Mouse (Mus musculus) lung, postnatal 10 days (tissue): ENCODE data around the gene Wnt9a.

Experiments
- DNase-seq: peaks from one replicate; pipeline ENCODE4 v3.0.0; 2021

The Wnt9a gene

DNA sequence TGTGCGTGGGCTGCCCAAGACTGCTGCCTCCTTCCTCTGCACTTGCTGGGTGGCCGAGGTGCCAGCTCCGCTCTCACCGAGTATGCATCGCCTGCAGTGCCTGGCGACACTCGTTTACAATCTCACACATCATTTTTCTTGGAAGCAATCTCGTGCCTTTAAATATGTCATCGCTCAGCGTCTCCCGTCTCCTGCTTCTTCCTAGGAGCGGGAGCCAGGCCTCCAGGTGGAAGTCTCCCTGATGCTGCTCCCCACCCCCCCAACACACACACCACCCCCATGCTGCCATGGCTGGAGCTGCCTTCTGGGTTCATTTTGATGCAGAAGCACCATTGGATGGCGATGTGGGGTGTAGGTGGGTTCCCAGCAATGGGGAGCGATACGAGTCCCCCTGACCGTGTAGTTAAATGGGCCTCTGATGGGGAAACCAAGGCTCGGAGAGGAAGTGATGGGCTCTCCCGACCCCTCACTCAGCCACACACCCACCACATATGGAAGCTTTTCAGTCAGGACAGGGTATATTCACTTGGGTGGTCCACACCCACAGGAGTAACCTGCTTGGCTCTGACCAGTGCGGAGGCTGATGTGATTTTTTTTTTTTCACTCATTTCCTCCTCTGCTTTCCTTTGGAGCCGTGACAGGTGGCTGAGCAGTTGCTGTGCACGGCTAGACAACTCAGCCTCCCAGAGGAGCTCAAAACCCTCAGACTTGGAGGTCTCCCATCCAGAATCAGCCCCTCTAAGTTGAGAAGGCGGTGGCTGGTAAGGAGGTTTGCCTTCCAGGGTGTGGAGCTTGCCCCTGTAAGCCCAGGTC, 1.5 kb upstream of the Wnt9a start:
- DNase-seq, result no peak

DNA sequence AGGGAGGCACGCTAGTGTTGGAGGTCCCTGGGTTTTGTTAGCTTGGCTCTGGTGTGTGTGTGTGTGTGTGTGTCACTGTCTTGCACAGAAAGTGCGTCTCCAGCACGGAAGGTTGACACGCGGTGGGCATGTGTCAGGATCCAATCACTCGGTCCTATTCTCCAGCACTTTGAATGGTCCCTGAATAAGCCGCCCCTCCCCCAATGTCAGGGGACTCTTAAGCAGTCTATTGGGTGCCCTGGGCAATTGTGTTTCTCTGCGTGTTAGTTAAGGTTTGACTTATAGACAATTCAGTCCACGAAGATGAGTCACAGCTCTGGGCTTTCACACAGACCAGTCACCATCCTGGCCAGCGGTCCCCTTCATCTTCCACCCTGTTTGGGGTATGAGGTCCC, 910 bp upstream of the Wnt9a start:
- DNase-seq, result peak; percentile 49

DNA sequence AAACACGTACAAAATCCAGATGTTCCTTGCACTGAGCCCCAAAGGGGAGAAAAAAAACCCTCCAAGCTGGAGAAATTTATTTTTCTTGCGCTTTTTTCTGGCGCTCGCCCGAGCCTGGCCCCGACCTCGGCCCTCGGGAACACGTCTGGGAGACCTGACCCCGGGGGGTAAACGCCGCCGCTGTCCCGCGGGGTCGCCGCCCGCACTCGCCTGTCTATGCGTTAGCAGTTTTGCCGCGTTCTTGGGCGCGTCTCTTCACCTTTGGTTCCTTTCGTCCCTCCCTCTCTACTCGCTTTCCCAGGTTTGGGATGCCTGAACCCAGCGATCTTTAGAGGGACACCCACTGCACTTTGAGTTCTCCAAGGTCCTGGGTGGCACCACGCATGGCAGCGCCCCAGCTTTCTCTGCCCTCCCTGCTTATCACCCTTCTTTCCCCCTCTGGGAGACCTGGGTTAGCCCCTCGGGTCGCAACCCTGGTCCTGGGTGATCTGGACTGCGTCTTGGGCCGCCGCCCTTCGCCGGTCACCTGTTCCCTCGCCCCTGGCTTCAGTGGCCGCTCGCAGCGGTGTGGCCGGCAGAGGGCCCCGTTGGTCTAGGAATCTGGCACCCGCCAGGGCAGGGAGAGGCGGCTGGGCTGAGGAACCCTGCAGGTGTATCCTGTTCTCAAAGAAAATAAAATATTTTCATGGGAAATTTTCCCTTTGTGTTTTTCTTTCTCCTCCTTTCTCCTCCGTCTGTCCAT, 865 bp downstream of the Wnt9a start:
- peak; percentile 91 for DNase-seq

DNA sequence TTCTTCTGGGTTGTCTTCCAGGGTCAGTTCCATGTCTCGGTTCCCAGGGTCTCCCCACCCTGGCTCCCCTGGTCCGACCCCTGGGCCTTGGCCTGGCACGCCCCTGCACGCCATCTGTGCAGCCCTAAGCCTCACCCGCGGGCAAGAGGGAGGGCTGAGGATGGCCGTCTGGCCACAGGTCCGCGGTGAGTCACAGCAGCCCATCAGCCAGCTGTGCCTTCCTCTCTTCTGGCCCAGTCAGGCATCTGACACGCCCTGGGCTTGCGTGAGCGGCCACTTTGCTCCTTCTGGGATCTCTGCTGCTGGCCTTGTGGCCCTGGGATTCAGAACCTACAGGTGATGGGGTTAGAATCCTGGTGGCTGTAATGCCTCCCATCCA, 1.4 kb downstream of the Wnt9a start:
- DNase-seq, result no peak

DNA sequence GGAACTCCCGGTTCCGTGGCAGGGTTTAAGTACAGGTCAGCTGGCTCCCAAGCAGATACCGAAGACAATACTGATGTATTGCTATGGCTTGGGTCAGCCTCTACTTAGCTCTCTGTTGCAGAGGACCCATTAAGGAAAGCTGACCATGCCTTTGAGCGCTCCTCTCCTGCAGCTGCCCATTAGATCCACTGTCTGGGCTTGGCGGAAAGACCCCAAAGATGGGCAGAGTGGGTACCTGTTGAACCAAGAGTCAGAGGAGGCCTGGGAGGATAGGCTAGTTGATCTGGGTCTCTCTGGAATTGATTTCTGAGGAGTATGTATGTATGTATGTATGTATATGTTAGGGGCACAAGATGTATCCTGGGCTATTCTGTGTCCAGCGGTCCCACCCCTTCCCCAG, 1.9 kb downstream of the Wnt9a start:
- DNase-seq, result no peak

DNA sequence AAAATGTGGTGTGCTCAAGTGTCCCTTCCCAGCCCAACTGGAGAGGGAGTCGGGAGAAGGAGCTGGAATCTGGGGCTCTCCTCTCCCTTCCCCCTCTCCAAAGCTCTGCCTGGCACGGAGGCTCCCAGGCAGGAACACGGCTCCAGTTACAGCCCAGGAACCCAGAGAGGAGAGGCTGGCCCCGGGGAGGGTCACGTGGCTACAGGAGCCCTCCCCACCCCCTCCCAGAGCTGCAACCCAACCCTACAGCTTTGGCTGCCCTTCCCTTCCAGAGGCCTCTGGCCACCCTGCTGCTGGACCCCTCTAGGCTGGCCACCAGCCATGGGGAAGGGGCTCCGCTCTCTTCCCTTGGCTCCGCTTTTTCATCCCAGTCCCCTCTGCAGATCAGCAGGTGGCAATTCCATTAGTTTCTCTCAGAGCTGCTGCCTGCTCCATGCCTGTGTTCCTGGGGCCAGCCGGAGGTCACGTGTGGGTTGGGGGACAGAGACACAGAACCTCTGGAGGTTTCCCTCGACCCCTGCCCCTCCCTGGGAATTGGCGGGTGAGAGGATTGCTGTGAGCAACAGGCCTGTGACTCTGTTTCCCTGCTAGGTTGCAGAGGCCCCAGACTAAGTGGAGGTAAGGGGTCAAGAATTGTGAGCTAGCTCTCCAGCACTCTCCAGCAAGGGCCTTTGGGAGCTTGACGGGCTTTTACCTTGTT, 2.5 kb downstream of the Wnt9a start:
- peak; percentile 76 for DNase-seq

DNA sequence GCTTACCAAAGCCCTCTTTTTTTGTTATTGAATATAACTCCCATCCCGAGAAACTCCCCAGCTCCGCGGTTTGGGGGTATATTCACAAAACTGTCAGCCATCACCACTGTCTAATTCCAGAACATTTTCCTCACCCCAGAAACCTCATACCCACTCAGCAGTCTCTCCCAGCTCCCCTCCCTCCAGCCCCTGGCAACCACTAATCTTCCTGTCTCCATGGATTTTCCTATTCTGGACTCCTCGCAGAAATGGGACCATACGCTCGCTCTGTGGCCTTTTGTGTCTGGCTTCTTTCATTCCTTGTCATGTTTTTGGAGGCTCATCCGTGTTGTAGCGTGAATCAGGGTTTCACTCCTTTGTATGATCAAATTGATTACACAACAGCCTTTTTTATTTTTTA, 3.2 kb downstream of the Wnt9a start:
- DNase-seq, result no peak

DNA sequence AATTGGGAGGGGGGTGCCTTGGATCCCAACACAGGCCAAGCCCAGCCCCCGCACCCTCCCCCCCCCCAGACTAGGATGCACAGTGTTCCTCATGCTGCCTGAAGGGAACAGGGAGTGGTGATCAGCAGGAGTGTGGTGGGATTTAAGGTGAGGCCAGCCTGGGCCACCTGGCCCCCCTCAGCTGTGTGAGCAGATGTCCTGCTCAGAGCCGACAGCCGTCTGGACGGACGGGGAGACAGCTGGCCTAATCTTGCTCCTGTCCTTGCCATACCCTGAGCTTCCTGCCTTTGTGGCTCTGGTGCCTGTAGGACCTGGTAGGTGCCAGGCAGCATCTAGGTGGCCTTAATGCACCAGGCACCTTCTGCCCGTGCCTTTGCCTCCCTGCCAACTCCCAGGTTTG, 5.3 kb downstream of the Wnt9a start:
- DNase-seq, result no peak

DNA sequence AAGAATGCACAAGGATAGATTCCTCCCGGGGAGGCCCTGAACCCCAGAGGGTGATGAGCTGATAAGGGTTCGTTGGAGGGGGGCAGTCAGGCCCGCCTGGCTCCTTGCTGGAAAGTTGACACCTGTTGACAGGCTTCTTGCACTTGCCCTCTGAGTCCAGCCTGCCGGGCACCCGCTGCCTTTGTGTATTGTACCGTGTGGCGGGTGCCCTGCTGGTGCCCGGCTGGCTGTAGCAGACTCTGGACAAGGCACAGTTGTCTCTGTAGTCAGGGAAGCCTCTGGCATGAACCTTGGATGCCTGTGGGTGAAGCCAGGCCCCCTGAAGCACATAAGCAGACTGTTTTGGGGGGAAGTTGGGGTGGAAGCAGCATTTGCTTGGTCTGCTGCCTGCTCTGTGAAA, 5.8 kb downstream of the Wnt9a start:
- no peak for DNase-seq

DNA sequence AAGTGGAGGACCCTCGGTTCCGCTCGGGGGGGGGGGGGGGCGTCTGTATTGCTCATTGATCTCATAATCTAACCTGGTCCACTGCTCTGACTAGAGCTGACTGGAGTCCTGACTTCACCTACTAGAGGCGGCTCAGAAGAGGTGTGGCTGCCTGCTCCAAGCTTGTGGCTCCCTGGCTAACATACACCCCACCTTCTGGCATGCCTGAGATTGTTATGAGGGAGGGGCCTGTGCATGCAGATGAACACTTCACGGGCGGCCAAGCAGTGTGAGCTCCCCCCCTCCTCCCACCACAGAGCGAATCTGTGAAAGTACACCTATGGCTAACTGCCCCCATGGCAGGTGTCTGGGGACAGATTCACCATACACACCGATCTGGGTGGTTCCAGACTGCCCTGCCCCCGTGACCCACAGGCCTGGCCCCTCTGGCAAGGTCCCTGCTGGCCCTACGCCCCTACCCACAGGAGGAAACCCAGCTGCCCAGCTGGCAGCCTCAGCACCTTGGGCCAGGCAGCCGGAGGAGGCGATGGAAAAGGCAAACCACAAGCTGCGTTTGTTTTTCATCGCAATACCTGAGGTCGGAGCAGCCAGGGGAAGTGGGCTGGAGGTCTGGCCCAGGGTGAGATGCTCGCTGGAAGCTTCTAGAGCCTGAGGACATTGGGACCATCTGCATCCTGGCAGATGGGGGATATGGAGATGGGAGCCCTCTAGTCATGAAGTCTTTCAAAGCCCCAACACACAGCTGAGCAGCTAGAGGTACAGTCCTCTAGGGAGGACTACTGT, 6.5 kb downstream of the Wnt9a start:
- DNase-seq, result no peak

DNA sequence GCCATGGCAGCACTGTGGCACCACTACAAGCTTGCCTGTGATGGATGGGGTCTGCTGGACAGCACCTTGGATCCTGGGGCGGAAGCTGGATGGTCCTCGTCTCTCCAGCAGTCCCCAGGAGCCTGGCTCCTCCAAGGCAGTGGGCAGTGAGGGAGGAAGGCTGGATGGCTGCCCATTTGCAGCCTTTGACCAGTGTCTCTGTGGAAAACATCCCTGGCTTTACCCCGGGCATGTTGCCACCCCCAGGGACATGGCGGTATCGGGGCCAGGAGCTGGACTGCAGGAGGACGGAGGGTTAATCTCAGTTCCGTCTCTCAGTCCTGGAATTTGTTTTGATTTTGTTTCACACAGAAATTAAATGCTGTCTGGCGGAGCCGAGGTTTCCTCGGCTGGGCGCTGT, 7.2 kb downstream of the Wnt9a start:
- DNase-seq, result peak; percentile 46

DNA sequence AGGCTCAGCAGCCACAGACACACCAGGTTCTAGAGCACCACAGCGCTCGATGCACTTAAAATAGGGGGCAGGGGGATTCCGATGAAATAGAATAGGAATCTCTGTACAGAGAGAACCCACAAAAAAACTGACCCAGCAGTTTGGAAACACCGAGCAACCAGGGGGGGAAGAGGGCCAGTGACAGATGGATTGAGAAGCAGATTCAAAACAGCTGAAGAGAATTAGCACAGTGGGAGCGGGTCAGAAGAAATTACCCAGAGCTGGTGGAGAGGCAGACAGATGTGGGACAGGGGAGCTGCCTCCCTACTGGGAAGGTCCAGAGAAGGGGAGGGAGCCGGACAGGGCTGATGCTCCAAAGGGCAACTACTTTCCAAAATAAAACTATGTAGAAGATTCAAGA, 9.8 kb downstream of the Wnt9a start:
- DNase-seq, result no peak

DNA sequence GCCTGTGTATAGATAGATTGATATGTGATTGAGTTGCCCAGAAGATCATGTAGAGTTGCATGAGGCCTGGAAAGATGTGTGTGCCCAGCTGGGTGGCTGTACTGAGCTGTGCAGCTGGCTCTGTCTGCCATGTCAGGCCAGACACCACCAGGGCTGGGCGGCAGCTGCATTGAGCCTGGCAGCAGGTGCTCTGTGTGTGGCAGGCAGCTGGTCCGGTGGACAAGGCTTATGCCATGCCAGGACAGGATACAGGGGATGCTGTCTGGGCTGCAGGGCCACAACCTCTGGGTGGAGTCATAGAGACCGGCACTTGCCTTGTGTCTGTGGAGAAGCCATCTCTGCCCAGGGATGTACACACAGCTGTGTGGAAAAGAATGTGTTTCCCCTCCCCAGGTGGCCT, 16.3 kb downstream of the Wnt9a start:
- DNase-seq, result no peak

DNA sequence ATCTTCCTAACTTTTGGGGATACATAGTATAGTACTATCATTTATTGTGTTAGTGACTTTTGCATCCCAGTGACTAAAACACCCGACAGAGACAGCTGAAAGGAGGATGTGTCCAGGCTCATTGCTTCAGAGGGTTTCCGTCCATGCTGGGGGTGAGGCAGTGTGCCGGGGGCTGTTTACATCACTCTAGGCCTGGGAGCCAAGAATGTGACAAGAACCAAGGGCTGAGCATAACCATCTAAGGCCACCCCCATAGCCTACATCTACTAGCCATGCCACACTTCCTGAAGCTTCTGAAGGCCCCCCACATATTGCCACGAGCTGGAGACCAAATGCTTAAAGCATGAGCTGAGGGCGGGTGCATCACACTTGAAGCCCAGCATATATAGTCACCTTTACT, 18.0 kb downstream of the Wnt9a start:
- peak; percentile 76 for DNase-seq

DNA sequence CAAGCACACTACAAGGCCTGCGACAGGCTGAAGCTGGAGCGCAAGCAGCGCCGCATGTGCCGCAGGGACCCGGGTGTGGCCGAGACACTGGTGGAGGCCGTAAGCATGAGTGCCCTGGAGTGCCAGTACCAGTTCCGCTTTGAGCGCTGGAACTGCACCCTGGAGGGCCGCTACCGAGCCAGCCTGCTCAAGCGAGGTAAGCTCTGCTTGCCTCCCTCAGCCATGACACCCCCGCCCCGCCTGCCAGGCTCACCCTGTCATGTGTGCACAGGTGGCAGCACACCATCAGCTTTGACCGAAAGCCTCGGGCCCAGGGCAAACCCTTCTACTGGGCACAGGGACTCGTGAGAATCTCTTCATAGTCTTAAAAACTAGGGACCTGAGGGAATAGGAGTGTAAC, 20.9 kb downstream of the Wnt9a start:
- DNase-seq, result no peak

DNA sequence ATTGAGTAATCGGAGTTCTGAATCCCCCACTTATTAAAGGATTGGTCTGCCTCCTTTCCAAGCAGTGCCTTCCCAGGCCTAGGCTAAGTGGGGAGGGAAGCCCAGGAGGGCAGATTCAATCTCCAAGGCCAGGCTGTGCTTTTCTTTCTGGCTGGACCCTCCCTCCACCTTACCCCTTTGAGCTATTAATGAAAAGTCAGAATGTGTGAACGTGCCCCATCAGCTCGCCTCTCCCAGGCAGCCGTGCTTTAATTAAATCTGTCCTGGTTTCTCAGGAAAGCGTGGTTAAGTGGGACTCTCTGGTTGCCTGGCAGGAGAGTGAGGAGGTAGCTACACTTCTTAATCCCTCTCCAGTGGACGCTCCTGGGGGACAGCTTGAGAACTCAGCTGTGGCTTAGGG, 22.9 kb downstream of the Wnt9a start:
- no peak for DNase-seq

DNA sequence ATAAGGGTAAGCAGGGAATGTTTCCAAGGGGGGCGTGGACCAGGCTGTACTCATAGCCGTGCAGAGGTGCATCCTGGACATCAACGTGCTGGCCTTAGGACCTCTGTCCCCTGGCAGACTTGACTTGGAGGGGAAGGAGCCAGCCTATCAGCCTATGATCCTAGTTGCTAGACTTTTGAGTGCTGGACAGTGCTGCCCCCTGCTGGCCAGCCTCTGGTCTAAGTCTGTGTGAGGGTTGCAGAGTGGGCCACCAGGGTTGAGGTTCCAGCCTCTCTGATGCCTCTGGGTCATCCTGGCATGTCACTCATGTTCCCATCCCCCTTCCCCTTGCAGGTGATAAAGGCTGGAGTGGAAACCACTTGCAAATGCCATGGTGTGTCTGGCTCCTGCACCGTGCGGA, 23.8 kb downstream of the Wnt9a start:
- peak; percentile 82 for DNase-seq

DNA sequence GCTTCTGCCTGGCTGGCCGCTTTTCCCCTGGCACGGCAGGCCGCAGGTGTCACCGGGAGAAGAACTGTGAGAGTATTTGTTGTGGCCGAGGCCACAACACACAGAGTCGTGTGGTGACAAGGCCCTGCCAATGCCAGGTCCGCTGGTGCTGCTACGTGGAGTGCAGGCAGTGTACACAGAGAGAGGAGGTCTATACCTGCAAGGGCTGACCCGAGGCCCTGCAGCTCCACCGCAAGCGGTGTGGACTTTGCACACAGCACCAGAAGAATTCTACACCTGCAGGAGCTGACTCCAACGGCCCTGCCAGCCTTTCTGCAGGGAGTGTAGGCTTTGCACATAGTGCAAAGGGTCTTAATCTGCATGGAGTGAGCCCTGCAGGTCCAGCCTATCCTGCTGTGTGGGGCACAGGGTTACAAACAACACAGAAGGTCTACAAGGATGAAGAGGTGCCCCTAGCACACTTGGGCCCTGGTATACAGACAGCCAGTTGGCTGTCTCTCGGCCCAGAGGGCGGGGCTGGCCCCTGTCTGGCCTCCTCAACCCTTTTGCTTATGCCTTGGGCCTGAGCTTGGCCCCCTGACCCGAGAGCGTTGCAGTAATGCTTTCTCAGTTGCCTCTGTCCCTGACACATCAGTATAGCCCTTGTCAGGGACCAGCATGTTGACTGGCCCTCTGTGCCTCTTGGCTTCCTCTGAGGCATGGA, 24.6 kb downstream of the Wnt9a start:
- no peak for DNase-seq

DNA sequence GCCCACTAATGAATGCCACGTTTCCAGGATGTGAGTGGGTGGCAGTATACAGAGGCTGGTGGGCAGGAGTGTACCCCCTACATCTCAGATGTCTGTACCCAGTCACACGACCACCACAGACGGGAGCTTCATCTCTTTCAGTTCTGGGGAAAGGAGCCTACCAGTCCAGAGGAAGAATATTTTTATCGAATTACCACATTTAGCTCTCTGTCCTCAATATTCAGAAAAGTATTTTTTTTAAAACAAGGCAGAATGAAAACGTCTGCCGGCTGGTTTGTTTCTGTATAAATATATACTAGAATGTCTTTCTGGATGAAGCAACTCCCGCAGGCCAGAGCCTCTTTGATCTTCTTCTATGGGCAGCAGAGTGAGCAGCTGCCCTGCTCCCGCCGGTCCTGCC, 26.2 kb downstream of the Wnt9a start:
- no peak for DNase-seq

DNA sequence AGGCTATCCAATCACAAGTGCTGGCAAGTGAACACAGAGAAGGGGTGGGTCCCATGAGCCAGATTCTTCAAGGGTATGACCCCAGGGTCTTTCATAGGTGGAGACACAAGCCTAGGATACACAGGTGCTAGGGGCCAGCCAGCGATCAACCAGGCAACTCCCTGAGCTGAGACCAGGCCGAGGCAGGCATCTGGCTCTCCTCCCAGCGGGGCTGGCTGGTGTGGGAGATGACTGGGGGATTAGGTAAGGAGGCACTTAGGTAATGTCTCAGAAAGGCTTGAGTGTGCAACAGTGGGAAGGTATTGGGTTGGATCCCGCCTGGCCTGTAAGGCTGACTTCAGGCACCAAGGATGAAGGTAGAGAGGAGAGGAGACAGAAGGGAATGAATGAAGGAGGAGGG, 28.4 kb downstream of the Wnt9a start:
- no peak for DNase-seq

DNA sequence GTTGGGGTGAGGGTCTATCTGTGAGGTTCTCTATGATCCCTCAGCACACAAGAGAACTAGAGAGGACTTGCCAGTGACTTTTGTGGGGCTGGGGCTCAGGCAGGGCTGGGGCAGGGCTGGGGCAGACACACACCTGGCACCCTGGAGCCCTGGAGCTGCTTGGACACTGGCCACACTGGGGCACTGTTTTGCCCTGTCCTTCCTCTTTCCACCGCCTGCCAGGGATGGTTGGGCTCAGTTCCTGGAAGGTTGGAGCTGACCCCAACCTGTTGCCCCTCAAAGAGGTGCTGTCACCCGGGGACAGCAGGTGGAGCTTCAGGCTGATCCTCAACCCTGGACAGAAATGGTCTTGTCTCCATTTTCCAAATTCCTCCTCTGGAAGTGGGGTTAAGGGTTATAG, 29.2 kb downstream of the Wnt9a start:
- DNase-seq, result no peak

DNA sequence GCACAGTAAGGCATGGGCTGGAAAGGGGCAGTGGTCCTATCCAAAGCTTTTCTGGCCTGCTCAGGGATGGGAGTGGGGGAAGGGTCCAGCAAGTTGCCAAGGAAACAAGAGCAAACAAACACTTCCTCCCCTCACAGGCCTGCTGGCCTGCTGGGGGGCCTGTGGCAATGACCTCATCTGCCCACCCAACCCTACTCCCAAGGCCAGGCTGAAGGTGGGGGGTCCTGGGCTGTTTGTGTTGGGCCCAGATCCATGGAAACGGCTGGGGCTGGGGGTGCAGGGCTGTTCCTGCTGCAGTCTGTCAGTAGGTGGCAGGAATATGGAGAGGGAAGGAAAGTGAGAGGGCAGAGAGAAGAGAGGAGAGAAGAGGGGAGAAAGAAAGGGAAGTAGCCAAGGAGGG, 29.7 kb downstream of the Wnt9a start:
- DNase-seq, result peak; percentile 77
